Mouse (Mus musculus): Measurements from ENCODE around the gene Abcb9.
A peak's percentile ranks its signal among the peaks of the same experiment; 100 is the strongest.

Gene Abcb9

DNA sequence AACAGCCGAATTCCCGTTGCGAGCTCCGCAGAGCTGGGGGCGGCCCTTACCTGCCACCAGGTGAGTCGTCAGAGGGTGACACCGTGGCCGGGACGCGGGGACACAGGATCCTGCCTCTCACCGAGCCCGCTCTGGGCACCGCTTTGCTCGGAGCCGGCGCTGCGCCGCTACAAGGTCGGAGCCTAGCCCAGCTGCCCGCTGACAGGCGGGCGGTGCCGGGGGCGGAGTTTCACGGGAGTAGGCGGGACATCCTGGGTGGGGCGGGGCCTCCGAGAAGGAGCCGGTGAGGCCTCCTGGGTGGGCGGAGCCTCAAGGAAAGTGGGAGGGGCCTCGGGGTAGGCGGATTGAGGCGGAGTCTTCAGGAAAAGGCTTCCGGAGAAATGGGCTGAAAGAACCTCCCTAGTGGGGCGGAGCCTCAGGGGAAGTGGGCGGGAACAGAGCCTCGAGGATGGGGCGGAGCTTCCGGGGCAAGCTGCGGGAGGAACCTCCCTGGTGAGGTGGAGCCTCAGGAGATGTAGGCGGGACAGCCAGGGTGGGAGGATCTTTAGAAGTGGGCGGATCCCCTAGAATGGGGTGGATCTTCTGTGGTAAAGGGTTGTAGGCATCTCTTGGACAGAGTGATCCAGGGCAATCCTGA is at the start of gene Abcb9:
TSS of gene Abcb9 (minus strand) at position 203 of the 637 bp plus-strand sequence.
- peak; percentile 99 for DNase-seq (ENCODE audit: low spot score in 2 of 2)

DNA sequence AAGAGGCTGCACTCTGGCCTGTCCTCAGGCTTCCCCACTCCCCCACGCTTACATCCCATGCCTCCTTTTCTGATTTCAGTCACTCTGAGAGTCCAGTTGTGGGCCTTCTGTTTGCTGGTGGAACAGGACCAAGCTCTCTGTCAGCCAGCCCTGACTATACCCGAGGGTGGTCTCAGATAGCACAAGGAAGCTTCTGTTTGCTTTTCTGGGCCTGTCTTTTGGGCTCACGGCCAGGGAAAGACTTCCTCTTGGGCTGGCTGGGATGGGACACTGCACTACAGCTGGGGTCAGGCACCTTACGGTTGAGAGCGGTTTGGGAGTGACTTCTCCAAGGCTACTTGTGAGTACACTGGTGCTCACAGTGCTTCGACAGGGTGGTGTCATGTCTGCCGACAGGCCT is 42.5 kb upstream of the Abcb9 start:
- no peak for DNase-seq (ENCODE audit: low spot score in 2 of 2)

DNA sequence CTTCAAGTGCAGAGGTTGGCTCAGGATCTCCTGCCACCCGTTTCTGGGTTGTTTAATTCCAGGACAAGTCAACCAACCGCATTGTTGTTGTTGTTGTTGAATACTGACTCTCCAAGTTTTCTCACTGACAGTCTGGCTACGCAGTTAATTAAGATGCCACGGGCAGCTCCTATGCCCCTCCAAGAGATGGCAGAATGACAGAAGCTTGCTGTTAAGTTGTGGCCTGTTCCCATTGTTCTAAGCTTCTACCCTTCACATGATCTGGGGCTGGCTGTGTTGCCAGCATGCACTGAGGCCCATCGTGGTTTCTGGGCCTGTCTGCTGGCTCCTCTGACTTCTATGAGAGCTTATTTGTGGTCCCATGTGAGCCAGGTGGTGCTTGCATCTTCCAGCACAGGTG is 38.7 kb upstream of the Abcb9 start:
- no peak for DNase-seq (ENCODE audit: low spot score in 2 of 2)

DNA sequence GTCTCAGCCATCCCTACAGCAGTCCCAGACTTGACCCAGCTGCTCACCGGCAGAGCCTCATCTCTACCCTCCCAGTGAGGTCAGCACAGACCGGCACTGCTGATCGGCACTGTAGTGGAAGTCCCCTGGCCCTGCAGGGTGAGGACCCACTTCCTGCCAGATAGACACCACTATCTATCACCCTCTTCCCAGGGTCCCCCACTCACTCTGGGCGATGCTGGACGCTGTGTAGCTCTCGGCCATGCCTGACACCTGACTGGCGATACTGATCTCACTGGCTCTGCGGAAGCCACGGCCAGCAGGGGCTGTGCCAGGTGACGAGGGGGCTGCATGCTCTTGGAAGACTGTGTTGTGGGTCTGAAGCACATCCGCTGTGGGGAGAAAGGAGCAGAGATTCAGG is 29.5 kb upstream of the Abcb9 start:
- DNase-seq (ENCODE audit: low spot score in 2 of 2), result no peak

DNA sequence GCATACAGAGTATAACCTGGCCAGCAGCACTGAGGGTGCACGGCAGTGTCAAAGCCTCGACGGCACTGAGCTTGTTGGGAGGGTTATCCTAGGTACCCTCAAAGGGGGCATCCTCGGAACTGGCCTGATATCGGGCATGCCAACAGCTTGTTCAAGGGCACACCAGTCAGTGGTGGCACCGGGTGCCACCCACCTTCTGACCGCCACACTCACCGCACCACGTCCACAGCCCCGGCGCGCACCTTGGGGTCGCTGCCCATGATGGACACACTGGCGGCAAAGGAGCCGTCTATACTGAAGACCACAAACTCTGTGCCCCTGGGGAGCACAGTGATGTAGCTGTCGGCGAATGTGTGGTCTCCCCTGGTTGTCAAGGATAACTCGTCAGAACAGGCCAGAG is 26.8 kb upstream of the Abcb9 start:
- no peak for DNase-seq (ENCODE audit: low spot score in 2 of 2)

DNA sequence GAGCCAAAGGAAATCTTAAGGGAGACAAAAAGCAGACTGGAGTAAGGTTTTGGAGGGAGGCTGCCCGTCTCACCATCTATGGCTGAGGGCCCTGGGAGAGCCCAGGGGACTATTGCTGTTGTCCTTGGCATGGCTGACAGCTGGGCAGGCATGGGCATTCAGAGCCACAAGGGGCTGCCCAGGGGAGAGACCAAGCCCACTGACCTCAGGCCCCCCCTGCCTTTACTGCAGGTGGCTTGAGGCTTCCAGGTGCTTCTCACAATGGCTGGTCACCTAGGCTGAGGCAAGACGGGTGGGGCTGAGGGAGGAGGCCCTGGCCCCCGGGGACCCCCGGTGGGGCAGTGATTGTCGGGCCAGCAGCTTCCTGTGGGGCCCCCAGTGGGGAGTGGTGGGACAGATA is 23.6 kb upstream of the Abcb9 start:
- DNase-seq (ENCODE audit: low spot score in 2 of 2), result no peak

DNA sequence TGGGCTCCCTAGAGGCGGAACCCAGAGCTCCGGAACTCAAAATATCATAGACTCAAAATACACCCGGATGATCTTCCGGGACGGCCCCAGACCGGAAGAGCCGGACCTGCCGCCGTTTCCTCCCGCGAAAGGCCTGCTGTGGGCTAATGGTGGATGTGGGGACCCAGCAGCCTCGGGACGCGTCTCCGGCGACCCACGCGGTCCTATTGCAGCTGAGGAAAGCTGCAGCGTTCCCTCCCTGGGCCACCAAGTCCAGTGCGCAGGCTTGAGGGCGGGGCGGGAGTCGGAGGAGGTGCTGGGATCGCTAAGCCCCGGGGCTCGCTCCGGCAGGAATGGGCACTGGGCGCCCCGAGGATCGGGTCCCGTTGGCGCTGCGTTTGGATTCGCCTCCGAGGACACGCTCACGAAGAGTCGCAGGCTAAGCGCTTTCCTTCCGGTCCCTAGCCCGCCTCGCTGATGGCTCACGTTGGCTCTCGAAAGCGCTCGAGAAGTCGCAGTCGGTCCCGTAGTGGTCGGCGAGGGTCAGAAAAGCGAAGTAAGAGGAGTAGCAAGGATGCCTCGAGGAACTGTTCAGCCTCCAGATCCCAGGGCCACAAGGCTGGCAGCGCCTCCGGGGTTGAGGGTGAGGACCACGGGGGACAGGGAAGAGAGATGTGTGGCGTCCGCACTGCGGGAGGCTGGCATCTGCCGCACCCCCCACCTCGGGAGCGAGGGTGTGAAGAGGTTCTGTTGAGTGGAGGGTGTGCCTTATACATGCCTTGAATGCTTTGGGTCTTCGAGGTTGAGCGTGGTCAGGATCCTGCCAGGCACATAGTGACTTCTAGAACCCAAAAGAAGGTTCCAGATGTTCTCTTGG is 20.6 kb upstream of the Abcb9 start, which contains the start of gene Arl6ip4:
TSS of gene Arl6ip4 (plus strand) at position 100 of the 856 bp plus-strand sequence.
- DNase-seq (ENCODE audit: low spot score in 2 of 2), result peak; percentile 66 to 67

DNA sequence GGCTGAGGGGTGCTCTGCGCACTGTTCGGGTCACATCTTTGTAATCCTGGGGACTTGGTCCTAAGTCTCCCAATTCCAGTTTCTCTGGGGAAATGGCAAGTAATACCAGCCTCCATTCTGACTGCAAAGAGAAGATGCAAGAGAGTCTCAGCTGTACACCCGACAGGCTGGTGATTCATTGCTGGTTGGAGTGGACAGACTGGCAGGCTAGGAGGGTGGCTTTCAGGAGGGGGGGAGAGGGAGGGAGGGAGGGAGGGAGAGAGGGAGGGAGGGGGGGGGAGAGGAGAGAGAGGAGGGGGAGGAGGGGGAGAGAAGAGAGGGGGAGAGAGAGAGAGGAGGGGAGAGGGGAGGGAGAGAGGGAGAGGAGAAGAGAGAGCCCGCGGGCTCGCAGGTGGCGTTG is 19.9 kb upstream of the Abcb9 start:
- DNase-seq (ENCODE audit: low spot score in 2 of 2), result no peak

DNA sequence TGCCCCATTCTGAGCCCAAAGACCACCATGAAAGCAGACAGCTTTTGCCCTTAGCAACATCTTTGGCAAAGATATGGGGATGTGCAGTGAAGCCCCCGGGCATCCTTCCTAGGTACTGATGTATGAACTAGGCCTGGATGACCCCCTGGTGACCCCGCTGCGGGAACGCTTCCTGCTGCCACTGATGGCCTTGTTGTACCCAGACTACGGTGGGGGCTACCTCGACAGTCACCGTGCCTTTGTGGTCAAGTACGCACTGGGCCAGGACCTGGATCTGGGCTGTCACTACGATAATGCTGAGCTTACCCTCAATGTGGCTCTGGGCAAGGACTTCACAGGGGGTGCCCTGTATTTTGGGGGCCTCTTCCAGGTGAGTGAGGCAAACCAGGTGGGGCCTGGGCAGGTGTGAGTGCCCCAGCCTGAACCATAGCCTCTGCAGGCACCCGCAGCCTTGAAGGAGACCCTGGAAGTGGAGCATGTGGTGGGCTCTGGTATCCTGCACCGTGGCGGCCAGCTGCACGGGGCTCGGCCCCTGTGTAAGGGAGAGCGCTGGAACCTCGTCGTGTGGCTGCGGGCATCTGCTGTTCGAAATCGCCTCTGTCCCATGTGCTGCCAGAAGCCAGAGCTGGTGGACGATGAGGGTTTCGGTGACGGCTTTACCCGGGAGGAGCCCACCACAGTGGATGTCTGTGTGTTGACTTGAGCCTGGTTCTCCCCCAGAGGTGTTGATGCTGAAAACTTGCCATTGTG is 18.9 kb upstream of the Abcb9 start:
- DNase-seq (ENCODE audit: low spot score in 2 of 2), result no peak

DNA sequence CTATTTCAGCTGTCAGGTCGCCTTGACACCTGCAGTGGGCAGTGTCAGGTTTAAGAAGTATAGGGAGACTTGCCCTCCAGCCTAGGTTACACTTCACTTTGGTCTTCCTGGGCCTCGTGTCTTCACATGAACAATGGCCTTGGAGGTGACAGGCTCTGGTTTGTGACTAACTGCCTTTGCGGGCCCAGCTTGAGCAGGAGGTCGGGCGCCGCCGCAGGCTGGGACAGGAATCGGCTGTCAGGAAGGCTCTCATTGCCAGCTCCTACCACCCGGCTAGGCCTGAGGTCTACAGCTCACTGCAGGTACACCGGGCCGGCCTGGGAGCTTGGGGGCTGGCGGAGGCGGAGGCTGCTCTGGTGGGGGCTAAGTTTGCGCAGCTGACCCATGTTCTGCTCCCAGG is 17.4 kb upstream of the Abcb9 start:
- DNase-seq (ENCODE audit: low spot score in 2 of 2), result peak; percentile 44 to 52

DNA sequence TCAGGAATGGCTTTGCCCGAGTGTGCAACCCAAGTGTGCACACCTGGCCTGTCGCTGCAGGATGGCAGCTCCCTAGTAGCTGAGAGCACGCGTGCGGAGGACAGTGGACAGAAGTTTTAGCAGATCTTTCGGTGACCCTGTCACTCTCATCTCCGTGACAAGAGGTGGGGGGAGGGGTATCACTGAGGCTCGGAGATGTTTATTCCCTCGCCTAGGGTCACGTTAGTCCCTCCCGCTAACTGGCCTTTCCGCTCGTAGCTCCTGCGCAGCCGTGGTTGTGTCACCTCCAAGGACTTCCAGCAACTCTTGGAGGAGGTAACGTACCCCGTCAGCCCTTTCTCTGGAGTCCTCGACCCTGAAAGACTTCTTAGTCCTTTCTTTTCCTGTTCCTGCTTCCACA is 16.9 kb upstream of the Abcb9 start:
- DNase-seq (ENCODE audit: low spot score in 2 of 2), result no peak

DNA sequence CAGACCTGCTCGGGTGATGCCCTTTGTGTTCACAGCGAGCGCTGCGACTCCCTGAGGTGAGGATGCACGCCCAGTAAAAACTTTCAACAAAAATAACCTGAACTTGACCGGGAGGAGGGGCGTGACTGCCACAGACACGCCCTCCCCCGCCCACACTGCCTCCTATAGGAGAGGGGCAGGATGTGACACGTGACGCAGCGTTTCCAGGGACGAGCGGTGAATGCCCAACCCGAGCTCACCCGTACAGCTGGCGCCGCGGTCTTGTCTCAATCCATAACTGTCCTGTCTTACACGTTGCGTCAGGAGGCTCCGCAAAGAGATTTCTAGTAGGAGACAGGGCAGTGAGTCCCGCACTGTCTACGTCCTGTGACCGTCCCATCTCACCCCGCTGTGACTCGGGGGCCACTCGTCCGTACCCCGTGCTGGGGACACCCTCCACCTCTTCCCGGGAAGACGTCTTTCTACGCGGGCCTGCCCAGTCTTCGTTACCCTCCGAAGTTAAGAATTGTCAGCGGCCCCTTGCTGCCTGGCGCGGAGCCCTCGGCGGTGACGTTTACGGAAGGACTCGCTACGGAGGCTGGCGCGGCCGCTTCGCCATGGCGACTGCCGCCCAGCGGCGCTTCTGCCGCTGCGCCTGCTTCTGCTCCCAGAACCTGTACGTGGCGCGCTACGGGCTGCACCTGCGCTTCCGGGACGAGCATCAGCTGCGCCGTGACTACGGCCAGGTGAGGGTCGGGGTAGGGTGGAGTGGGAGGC is 16.3 kb upstream of the Abcb9 start, which contains the start of gene Ogfod2:
TSS of gene Ogfod2 (plus strand) at position 556 of the 756 bp plus-strand sequence.
- peak; percentile 90 to 93 for DNase-seq (ENCODE audit: low spot score in 2 of 2)

DNA sequence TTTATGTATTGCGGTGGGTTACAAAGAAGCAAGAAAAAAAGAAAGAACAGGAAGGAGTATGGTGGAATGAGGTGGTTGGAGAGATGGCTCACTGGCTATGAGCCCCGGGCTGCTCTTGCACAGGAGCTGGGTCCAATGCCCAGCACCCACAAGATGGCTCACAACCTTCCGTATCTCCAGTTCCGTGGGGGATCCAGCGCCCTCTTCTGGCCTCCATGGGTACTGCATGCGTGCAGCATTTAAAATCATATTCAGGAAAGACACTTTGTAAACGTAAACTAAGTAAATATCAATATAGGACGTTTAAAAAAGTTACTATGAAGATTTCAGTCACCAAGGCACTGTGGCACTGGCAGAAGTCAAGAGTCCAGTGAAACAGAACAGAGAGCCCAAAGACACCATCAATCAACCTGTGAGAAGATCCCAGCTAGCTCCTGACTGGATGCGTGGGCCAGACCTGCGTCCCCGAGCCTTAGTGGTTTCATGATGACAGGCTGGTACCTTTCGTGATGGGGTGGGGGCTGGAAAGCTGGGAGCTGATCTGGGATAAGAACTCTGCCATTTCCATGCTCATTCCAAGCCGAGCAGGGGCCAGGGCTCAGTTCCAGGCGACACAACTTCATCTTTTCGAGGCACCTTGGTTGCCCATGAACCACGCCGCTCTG is 15.6 kb upstream of the Abcb9 start:
- peak in 1 of 2 experiments; percentile 44 for DNase-seq (ENCODE audit: low spot score in 2 of 2)

DNA sequence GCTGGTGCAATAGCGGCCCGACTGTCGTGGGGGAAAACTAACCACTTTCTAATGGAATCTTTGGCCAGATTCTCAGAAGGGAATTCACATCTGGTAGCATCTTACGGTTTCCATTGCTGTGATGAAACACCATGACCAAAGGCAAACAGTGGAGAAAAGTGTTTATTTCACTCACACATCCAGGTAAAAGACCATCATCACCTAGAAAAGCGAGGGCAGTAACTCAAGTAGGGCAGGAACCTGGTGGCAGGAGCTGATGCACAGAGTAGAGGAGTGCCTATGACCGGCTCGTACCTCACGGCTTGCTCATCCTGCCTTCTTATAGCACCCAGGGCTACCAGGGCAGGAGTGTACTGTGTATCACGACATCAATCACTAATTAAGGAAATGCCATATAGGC is 8.0 kb upstream of the Abcb9 start:
- DNase-seq (ENCODE audit: low spot score in 2 of 2), result no peak

DNA sequence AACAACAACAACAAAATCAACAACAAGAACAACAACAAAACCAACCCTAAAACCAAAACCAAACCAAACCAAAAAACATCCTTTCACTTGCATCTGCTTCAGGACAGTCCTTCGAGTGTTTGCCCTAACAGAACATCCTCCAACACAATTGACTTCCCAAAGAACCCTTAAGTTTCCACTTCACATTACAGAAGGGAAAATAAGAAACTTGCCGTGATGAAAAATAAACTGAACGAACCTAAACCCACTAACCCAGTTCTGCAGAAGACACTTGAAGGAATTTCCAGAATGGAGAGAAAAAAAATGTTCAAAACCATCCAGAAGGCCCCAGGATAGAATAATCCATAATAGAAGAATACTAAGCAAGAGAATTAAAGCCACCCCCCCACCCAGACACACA is 7.4 kb upstream of the Abcb9 start:
- no peak for DNase-seq (ENCODE audit: low spot score in 2 of 2)

DNA sequence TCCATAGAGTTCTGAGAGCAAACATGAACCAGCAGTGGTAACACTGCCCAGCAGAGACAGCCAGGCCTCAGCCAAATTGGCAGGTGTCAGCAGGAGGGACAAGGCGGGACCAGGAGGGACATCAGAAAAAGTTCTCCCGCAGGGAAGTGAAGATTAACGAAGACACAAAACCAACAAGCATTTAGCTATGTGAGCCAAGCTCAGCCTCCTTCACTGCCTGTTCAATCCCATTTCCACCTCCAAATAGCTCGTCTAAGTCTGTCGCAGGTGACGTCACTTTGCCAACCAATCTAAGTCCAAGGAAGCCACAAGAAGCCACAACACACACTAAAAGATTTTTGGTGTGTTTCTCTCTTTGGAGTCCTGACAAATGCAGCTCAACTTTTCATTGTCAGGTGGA is 6.7 kb upstream of the Abcb9 start:
- no peak for DNase-seq (ENCODE audit: low spot score in 2 of 2)

DNA sequence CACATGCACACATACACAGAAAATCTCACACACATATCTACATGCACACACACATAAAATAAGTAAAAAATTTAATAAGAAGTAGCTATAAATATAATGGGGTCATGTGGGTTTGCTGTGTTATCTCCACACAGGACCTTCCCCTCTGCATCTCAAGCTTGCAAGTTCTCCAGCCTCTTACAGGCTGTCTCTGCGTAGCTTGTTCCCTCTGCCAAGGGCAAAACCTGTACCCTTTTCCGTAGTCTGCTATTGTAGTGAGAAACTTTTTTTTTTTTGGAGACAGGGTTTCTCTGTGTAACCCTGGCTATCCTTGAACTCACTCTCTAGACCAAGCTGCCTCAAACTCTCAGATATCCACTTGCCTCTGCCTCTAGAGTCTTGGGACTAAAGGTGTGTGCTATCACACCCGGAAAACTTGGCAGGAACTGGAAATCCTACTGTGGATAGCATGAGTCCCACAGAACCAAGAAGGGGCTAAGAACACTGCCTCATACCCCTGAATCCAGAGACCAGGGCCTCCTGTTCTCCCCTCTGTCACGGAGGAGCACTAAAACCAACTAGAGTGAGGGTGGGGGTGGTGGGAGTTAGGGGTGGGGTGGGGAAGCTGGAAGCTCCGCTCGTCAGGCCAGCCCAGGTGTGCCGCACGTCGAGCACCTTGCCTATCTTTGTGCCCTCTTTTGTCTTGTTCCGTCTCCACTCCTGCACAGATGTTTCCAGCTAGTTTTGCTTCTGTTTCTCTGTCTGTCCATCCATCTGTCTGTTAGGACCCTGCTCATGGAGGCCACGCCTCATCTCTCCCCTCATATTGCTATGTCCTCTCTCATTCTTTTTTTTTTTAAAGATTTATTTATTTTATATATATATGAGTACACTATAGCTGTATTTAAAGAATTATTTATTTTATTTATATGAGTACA is 4.8 kb upstream of the Abcb9 start:
- no peak for DNase-seq (ENCODE audit: low spot score in 2 of 2)

DNA sequence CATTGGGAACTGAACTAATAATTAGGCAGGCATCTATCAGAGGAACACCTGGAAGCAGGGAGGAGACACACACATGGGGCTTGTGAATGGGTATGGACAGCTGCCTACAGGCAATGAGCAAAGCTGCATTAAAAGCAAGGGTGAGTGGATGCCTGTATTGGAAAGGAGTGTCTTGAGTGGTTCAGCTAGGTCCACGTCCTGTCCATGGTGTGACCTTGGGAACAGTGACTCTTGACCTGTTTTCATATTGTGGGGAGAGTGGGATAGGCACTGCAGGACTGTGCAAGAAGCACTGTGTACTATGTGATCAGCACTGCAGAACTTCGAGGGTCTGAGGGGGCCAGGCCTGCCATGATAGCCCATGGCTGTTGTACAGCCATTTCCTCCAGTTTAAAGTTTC is 3.3 kb upstream of the Abcb9 start:
- DNase-seq (ENCODE audit: low spot score in 2 of 2), result no peak

DNA sequence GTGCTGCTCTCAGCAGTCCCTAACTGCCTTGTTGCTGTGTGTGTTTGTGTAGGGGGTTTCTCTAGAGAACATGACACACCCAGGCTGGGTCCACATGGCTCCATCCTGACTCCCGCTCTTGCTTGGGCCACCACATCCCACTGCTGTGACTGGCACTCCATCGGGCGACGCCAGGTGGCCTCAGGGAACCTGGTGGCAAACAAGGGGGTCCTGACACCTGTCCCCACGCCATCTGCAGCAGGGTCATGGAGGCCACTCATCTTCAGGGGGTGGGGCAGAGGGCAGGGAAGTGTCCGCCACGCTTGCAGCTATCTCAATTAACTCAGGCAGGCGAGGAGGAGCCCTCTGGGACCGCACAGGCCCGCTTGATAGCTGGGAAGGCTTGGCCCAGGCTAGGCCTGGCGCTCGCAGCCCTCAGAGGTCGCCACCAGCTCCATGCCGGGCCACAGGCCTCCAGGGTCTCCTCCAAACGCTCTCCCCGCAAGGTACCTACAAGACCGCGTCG is 469 bp downstream of the Abcb9 start:
- no peak for DNase-seq (ENCODE audit: low spot score in 2 of 2)
